Mouse (Mus musculus) layer of hippocampus, postnatal 36 days (tissue): ENCODE measurements around the gene Tuft1. TPM values are rescaled to one million over a fixed set of nuclear protein-coding genes. Genes with fewer than 3 reads are reported as not detected.
"Not testable (repeated sequence)": the region's sequence is repeated elsewhere in the genome, so short reads cannot be mapped to it uniquely, and the experiment has no call there.

Experiments
- DNase-seq, 2 experiments: peaks; one replicate each; pipeline ENCODE4 v3.0.0; 2022
- total RNA-seq, 2 experiments: library from RNA; stranded (reverse); gene quantifications; 2 replicates each; pipeline ENCODE4 v1.2.3; 2021

Gene Tuft1
- total RNA-seq, 2 experiments from 2014 or later, result 2.7 to 2.9 TPM

GRCm38 (mm10) chr3:94659142-94659748 is 573 bp upstream of the Tuft1 start:
- DNase-seq, result not testable (repeated sequence)

- not testable (repeated sequence) for DNase-seq
These were observed 576 bp downstream of the Tuft1 start for GRCm38 (mm10) chr3:94657852-94658739.

GRCm38 (mm10) chr3:94653967-94654366 is 4.7 kb downstream of the Tuft1 start:
- not testable (repeated sequence) for DNase-seq

- DNase-seq, result no peak
These were observed 8.3 kb downstream of the Tuft1 start for GRCm38 (mm10) chr3:94650409-94650808.

GRCm38 (mm10) chr3:94648755-94649590 is 9.7 kb downstream of the Tuft1 start:
- DNase-seq, result no peak

GRCm38 (mm10) chr3:94642495-94643162 is 16.0 kb downstream of the Tuft1 start, which contains the start of gene Gm10972:
Gene Gm10972, plus strand, starts transcription at chr3:94643112.
- not testable (repeated sequence) for DNase-seq

- DNase-seq, result no peak
These were observed 28.8 kb downstream of the Tuft1 start for GRCm38 (mm10) chr3:94629876-94630275.

- no peak for DNase-seq
These were observed 30.0 kb downstream of the Tuft1 start for GRCm38 (mm10) chr3:94628712-94629111.

- no peak for DNase-seq
These were observed 34.4 kb downstream of the Tuft1 start for GRCm38 (mm10) chr3:94624281-94624680.

GRCm38 (mm10) chr3:94622550-94622949 is 36.1 kb downstream of the Tuft1 start:
- no peak for DNase-seq

GRCm38 (mm10) chr3:94621740-94622507 is 36.7 kb downstream of the Tuft1 start:
- no peak for DNase-seq

GRCm38 (mm10) chr3:94616717-94617116 is 42.0 kb downstream of the Tuft1 start:
- DNase-seq, result no peak

- no peak for DNase-seq
These were observed 45.3 kb downstream of the Tuft1 start for GRCm38 (mm10) chr3:94613258-94613878.

GRCm38 (mm10) chr3:94612274-94612673 is 46.4 kb downstream of the Tuft1 start:
- no peak for DNase-seq

GRCm38 (mm10) chr3:94611834-94612233 is 46.8 kb downstream of the Tuft1 start:
- DNase-seq, result no peak

- DNase-seq, result peak in 1 of 2 experiments; percentile 21
These were observed 47.3 kb downstream of the Tuft1 start for GRCm38 (mm10) chr3:94611343-94611742.

- DNase-seq, result no peak
These were observed 48.1 kb downstream of the Tuft1 start for GRCm38 (mm10) chr3:94610581-94610980.

GRCm38 (mm10) chr3:94609621-94610020 is 49.1 kb downstream of the Tuft1 start:
- DNase-seq, result no peak

- DNase-seq, result no peak
These were observed 56.7 kb downstream of the Tuft1 start for GRCm38 (mm10) chr3:94601959-94602358.

GRCm38 (mm10) chr3:94597224-94597779 is 61.4 kb downstream of the Tuft1 start:
- no peak for DNase-seq
